Mouse (Mus musculus) adrenal gland, postnatal 0 days (tissue): ENCODE measurements around the gene Cyp2a22. TPM values are rescaled to one million over a fixed set of nuclear protein-coding genes. Genes with fewer than 3 reads are reported as not detected.

Source experiments
- polyA plus RNA-seq: library from polyadenylated mRNA; unstranded; fragments of >200 nt; fragmentation: Nextera tagmentation; extraction: Ambion mirVana; gene quantifications from 2 replicates; pipeline ENCODE4 v1.2.1, GENCODE M21; 2015

Cyp2a22 gene
- 0.51 and 0.96 TPM in 2 replicates for polyA plus RNA-seq

GRCm38 (mm10) chr7:26939262-26939661, at the start of gene Cyp2a22:
Gene Cyp2a22, minus strand, starts transcription at chr7:26939384.

Other genes with a start within 250 kb of the Cyp2a22 start
- not detected in 2 replicates for gene Cyp2b19, start 182.2 kb downstream of the Cyp2a22 start, polyA plus RNA-seq
- not detected in 2 replicates for gene Cyp2g1, start 130.5 kb downstream of the Cyp2a22 start, polyA plus RNA-seq
- gene Cyp2a5, start 104.1 kb downstream of the Cyp2a22 start, polyA plus RNA-seq, result 0.12 TPM in 1 of 2 replicates, not detected in the other
- 0.86 and 1.6 TPM in 2 replicates for gene Cyp2a12, start 89.7 kb upstream of the Cyp2a22 start, polyA plus RNA-seq
- 6.3 and 36.2 TPM in 2 replicates for gene Cyp2f2, start 180.5 kb upstream of the Cyp2a22 start, polyA plus RNA-seq
- gene Cyp2t4, start 214.3 kb upstream of the Cyp2a22 start, polyA plus RNA-seq, result 0.08 TPM in 2 replicates
- gene Egln2, start 227.4 kb upstream of the Cyp2a22 start, polyA plus RNA-seq, result 60.0 and 66.9 TPM in 2 replicates
- 70.8 and 78.7 TPM in 2 replicates for gene Rab4b, start 239.5 kb upstream of the Cyp2a22 start, polyA plus RNA-seq
- gene Gm21983, start 241.7 kb upstream of the Cyp2a22 start, polyA plus RNA-seq, result 0.44 TPM in 1 of 2 replicates, not detected in the other
- 7.4 and 7.5 TPM in 2 replicates for gene Mia, start 241.8 kb upstream of the Cyp2a22 start, polyA plus RNA-seq